Mouse (Mus musculus) thymus, adult 18-20 months (tissue): ENCODE data around the gene Gdpgp1.

Source experiments
- DNase-seq, 2 experiments: peaks; one replicate each; pipeline ENCODE4 v3.0.0; 2022; ENCODE audit warnings: mixed read lengths in 2 of 2

Gene Gdpgp1

DNA sequence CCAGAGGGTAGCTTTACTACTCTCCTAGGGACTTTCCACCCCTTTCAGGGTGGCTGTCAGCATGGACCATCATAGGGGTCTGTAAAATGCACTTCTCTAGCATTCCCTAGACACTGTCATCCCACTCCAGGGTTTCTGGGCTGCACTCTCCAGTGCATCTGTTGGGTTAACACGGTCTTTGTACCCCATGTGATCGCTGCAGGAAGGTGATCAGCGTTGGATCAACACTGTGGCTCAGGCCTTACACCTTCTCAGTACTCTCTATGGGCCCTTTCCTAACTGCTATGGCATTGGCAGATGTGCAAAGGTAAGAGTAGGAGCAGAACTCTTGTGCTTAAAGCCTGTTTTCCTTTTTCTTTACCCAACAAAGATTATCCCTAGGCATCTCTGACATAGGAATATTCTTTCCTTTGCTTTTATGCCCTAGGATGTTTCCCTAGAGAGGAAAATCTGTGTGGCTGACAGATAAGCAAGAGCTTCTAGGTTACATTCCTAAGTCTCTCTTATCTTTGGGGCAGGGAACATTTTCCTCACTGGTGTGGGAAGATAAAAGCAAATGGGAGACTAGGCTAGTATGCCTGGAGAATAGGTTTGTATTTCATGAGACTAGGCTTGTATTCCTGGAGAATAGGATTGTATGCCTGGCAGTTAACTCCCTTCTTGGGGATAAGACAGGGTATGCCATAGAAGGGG is 50.7 kb downstream of the Gdpgp1 start:
- no peak for DNase-seq

GRCm38 (mm10) chr7:80284391-80284790 is 51.7 kb downstream of the Gdpgp1 start:
- no peak for DNase-seq

DNA sequence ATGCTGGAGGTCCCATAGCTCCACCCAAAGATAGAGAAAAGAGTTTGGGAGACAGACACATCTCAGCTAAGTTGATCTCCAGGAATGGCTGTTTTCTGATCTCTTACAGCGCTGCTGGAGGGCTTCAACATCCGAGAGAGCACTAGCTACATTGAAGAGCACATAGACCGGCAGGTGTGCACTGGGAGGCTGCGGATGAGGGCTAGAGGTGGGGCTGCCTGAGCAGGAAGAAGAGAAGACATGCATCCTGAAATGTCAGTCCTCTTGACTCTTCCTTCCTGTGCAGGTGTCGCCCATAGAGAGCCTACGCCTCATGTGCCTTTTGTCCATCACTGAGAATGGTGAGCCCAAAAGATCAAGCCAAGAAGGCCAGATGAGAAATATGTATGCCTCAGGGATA is 53.1 kb downstream of the Gdpgp1 start:
- DNase-seq: peak; percentile 40 to 66

- peak in 1 of 2 experiments; percentile 37 for DNase-seq
Measured at GRCm38 (mm10) chr7:80287736-80288135, 55.1 kb downstream of the Gdpgp1 start.
